Mouse (Mus musculus) midbrain, embryonic 16.5 days (tissue): ENCODE measurements around the gene Vmn1r237. TPM values are rescaled to one million over a fixed set of nuclear protein-coding genes. Genes with fewer than 3 reads are reported as not detected.
A peak's percentile ranks its signal among the peaks of the same experiment; 100 is the strongest.

Source experiments
- ATAC-seq: fragments of 200-750 bp; cut with Nextera tagmentation; 2 replicates; pipeline ENCODE4 v1.8.0; 2017; ENCODE audit warnings: moderate TSS enrichment
- H3K27ac ChIP-seq: fragments of 300-500 bp; sonication (generic); 2 replicates; pipeline ENCODE4 v1.5.1; 2014; ENCODE audit warnings: mild to moderate bottlenecking, low read length, mixed read lengths
- H3K27me3 ChIP-seq: fragments of 300-500 bp; sonication (generic); 2 replicates; pipeline ENCODE4 v1.6.1; 2014; ENCODE audit warnings: low read depth, low read length, mixed read lengths; ENCODE audit not compliant: control insufficient read depth, insufficient read depth
- H3K36me3 ChIP-seq: fragments of 300-500 bp; sonication (generic); 2 replicates; pipeline ENCODE4 v1.6.1; 2014; ENCODE audit warnings: mild to moderate bottlenecking, low read length, moderate library complexity, mixed read lengths; ENCODE audit not compliant: control insufficient read depth, insufficient read depth
- H3K4me1 ChIP-seq: fragments of 300-500 bp; sonication (generic); 2 replicates; pipeline ENCODE4 v1.6.1; 2014; ENCODE audit warnings: mild to moderate bottlenecking, low read length, mixed read lengths; ENCODE audit not compliant: control insufficient read depth, insufficient read depth
- H3K4me2 ChIP-seq: fragments of 300-500 bp; sonication (generic); 2 replicates; pipeline ENCODE4 v1.6.1; 2014; ENCODE audit warnings: mild to moderate bottlenecking, low read length, mixed read lengths
- H3K4me3 ChIP-seq: fragments of 300-500 bp; sonication (generic); 2 replicates; pipeline ENCODE4 v1.5.1; 2014; ENCODE audit warnings: low read depth, mild to moderate bottlenecking, low read length, moderate library complexity, mixed read lengths
- H3K9ac ChIP-seq: fragments of 300-500 bp; sonication (generic); 2 replicates; pipeline ENCODE4 v1.6.1; 2014; ENCODE audit warnings: low read depth, low read length, mixed read lengths
- H3K9me3 ChIP-seq: fragments of 300-500 bp; sonication (generic); replicated peaks from 2 replicates; pipeline ENCODE4 v1.6.1; 2014; ENCODE audit warnings: mild to moderate bottlenecking, low read length, mixed read lengths; ENCODE audit not compliant: control insufficient read depth, poor library complexity, severe bottlenecking
- WGBS: fragments of 180-500 bp; shearing (Covaris S2); extraction: QIAGEN DNeasy Blood & Tissue Kit; methylation state at CpG from one replicate; pipeline ENCODE4 v1.1.7; 2014; 5-methylcytosine and 5-hydroxymethylcytosine counted together
- microRNA-seq: library from miRNA; unstranded; fragments of <30 nt; microRNA quantifications from one replicate; pipeline ENCODE4, GENCODE M21; 2017
- polyA plus RNA-seq: library from polyadenylated mRNA; unstranded; fragments of >200 nt; fragmentation: Nextera tagmentation; extraction: Ambion mirVana; gene quantifications from 2 replicates; pipeline ENCODE4 v1.2.1, GENCODE M21; 2015

Gene Vmn1r237
- not detected in 2 replicates for polyA plus RNA-seq

GRCm38 (mm10) chr17:21311565-21311964 lies at the start of gene Vmn1r237:
TSS of gene Vmn1r237 (plus strand) at chr17:21311865.
- ATAC-seq = no peak
- Histone ChIP-seq H3K9ac (no peak within 1 kb of the TSS), H3K27me3 (no peaks in the 10 kb centered on the region), H3K4me3 (no peak within 1 kb of the TSS), H3K4me2 (no peak within 1 kb of the TSS), H3K9me3 (0 out of 2 replicates have a peak, but pooled peaks cover 4% of the 10 kb centered on the region), H3K27ac (no peak within 1 kb of the TSS), H3K4me1 (no peaks in the 10 kb centered on the region), H3K36me3 (no peaks in the 10 kb centered on the region)

- Histone ChIP-seq H3K4me3 (no peak overlapping the region), H3K4me2 (no peak overlapping the region), H3K27me3 (no peaks in the 10 kb centered on the region), H3K36me3 (no peaks in the 10 kb centered on the region), H3K4me1 (no peaks in the 10 kb centered on the region), H3K9me3 (no peaks in the 10 kb centered on the region), H3K9ac (no peak overlapping the region), H3K27ac (no peak overlapping the region)
- ATAC-seq = 0 out of 2 replicates have a peak, but pooled peaks have one; percentile 32
- WGBS = 13% methylated on average over 4 of the region's 4 CpGs
These were observed 39.6 kb upstream of the Vmn1r237 start for GRCm38 (mm10) chr17:21272103-21272502.

- no peaks in the 10 kb centered on the region for H3K4me1 ChIP-seq
- H3K4me3 ChIP-seq = no peak within 1 kb of the TSS
- no peak within 1 kb of the TSS for H3K9ac ChIP-seq
- no peaks in the 10 kb centered on the region for H3K36me3 ChIP-seq
- 84% methylated on average over 3 of the region's 3 CpGs for WGBS
- no peaks in the 10 kb centered on the region for H3K27me3 ChIP-seq
- no peaks in the 10 kb centered on the region for H3K9me3 ChIP-seq
- no peak within 1 kb of the TSS for H3K27ac ChIP-seq
- no peak within 1 kb of the TSS for H3K4me2 ChIP-seq
- no peak for ATAC-seq
These were observed 29.0 kb upstream of the Vmn1r237 start, which contains the start of gene Vmn1r236 for GRCm38 (mm10) chr17:21282642-21283041. TSS of gene Vmn1r236 (plus strand) at chr17:21282942.

- Histone ChIP-seq H3K27me3 (no peaks in the 10 kb centered on the region), H3K4me3 (no peak overlapping the region), H3K9ac (no peak overlapping the region), H3K9me3 (no peaks in the 10 kb centered on the region), H3K4me1 (no peaks in the 10 kb centered on the region), H3K27ac (no peak overlapping the region), H3K36me3 (no peaks in the 10 kb centered on the region), H3K4me2 (no peak overlapping the region)
- ATAC-seq = no peak
These were observed 27.3 kb upstream of the Vmn1r237 start for GRCm38 (mm10) chr17:21284395-21284794.

GRCm38 (mm10) chr17:21289695-21290094 lies 22.0 kb upstream of the Vmn1r237 start:
- Histone ChIP-seq H3K36me3 (no peaks in the 10 kb centered on the region), H3K9ac (no peak overlapping the region), H3K4me2 (no peak overlapping the region), H3K9me3 (no peaks in the 10 kb centered on the region), H3K27me3 (no peaks in the 10 kb centered on the region), H3K4me1 (no peaks in the 10 kb centered on the region), H3K27ac (no peak overlapping the region), H3K4me3 (no peak overlapping the region)
- no peak for ATAC-seq

Small RNA genes within 50 kb of the gene (microRNA-seq; reads per million reads assigned to microRNA genes)
- gene Gm26384 = not detected

Other genes starting within 250 kb of the Vmn1r237 start
- gene Vmn1r234, start 85.8 kb upstream of the Vmn1r237 start, polyA plus RNA-seq = not detected in 2 replicates
- not detected in 2 replicates for gene Vmn1r235, start 55.5 kb upstream of the Vmn1r237 start, polyA plus RNA-seq
- not detected in 2 replicates for gene Vmn1r236, start 28.9 kb upstream of the Vmn1r237 start, polyA plus RNA-seq
- 5.8 and 6.1 TPM in 2 replicates for gene Zfp677, start 71.9 kb downstream of the Vmn1r237 start, polyA plus RNA-seq
- gene Zfp54, start 111.4 kb downstream of the Vmn1r237 start, polyA plus RNA-seq = 6.3 and 7.8 TPM in 2 replicates
- 12.4 and 15.2 TPM in 2 replicates for gene Zfp51, start 138.5 kb downstream of the Vmn1r237 start, polyA plus RNA-seq
- 10.9 and 12.0 TPM in 2 replicates for gene Zfp53, start 177.1 kb downstream of the Vmn1r237 start, polyA plus RNA-seq
- 2.9 and 3.2 TPM in 2 replicates for gene Zfp52, start 223.7 kb downstream of the Vmn1r237 start, polyA plus RNA-seq